Mouse (Mus musculus) heart, postnatal 4 days (tissue): ENCODE measurements around the gene Wnt7a. TPM values are rescaled to one million over a fixed set of nuclear protein-coding genes. Genes with fewer than 3 reads are reported as not detected.

Source experiments
- DNase-seq: peaks from one replicate; pipeline ENCODE4 v3.0.0; 2021
- total RNA-seq, 2 experiments: library from RNA; stranded (reverse); gene quantifications; 2 replicates each; pipeline ENCODE4 v1.2.3; 2021

Wnt7a gene
- total RNA-seq, 2 experiments from 2014 or later, result 0.07 to 0.11 TPM

GRCm38 (mm10) chr6:91339612-91340246 lies 71.4 kb downstream of the Wnt7a start:
- no peak for DNase-seq

- DNase-seq, result no peak
Observed at GRCm38 (mm10) chr6:91335470-91335869, 75.7 kb downstream of the Wnt7a start.

- no peak for DNase-seq
Observed at GRCm38 (mm10) chr6:91331886-91332285, 79.3 kb downstream of the Wnt7a start.

GRCm38 (mm10) chr6:91325556-91325955 lies 85.6 kb downstream of the Wnt7a start:
- no peak for DNase-seq

DNA sequence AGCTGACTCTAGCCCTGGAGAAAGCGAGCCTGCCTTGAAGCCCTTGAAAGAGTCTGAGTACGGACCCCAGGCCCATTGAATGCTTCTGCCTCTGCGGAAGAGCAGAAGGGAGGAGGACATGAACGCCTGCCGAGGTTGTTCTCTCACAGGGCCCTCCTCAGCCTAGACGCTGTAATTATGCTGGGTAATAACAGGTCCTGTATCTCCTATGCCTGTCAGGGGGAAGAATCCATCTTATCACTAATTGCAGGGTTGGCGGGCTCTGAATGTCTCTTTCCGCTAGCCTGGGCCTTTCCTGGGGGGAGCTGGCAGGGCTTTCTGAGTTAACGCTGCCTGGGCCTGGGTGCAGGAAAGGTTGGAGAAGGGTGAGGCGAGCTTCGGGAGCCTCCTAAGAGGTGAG lies 86.4 kb downstream of the Wnt7a start:
- no peak for DNase-seq

DNA sequence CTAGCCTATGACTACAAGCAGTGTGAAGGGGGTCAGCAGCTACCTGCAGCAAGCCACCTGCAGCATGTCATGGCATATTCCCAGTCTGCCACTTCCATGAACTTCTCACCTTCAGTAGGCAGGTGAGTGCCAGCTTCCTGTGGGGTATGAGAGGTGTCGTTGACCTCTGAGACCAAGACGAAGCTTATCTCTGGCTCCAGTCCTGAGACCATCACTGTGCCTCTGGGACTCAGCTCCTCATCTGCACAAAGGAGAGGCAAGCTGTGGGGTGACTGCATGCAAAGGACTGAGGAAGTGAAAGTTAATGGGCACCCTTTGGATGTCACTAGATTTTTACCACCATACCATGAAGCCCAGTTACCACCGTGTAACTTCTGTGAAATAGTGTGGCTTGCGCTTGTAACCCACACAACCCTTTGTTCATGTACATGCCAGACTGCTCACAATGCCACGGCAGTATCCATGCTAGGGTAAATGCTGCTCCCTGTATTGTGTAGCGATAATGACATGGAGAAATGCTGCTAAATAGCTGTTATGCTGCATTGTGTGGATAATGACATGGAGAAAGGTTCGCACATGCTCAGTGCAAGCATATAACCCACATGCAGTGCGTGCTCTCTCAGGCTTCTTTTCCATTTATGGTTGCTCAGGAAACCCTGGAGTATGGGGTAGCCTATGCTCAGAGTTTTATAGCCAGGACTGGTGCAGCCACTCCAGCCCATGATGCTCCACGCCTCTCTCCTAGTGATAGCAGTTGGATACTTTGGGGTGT lies 89.0 kb downstream of the Wnt7a start:
- no peak for DNase-seq

Other genes with a start within 250 kb of the Wnt7a start
- 100 to 1,000 TPM; 172 to 182 TPM for gene Fbln2, start 198.9 kb downstream of the Wnt7a start, total RNA-seq
- 10 to 100 TPM; 19.3 to 19.8 TPM for gene Chchd4, start 62.2 kb upstream of the Wnt7a start, total RNA-seq
- 10 to 100 TPM; 21.3 to 24.4 TPM for gene Tmem43, start 62.3 kb upstream of the Wnt7a start, total RNA-seq
- 10 to 100 TPM in 1 of 2 experiments, 1 to 10 TPM in 1; 9.2 to 10.4 TPM for gene Xpc, start 104.5 kb upstream of the Wnt7a start, total RNA-seq
- 100 to 1,000 TPM in 1 of 2 experiments, 10 to 100 TPM in 1; 96.0 to 101 TPM for gene Lsm3, start 104.6 kb upstream of the Wnt7a start, total RNA-seq